Comparison of ENCODE assay signal across 10 mouse cellular contexts in the genomic region with DNA sequence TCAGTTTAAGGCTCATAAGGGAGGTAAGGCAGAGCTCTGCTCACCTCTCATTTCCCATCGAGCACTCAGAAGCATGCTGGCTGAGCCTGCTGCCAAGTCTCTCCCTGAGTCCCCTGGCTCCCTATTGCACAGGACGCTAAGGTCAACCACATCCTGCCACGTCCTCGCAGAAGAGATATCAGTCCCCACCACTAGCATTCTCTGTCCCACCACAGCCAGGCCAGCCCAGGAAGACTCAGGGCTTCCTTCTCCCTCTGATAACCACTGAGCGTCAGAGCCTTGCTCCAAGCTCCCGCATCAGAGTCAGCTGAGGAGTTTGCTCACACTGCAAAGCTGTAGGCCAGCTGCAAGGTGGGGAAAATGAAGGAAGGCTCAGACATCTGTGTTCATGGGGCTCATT.
DNase-seq lines count a peak whose midpoint lies in the region; ATAC-seq lines count a peak whose summit lies in the region.
"Had no signal": no experiment of that assay in that cellular context is flagged by ENCODE, and none has a peak within 500 bp of the region (broad histone marks: within the 10 kb centered on the region; RNA-seq: fewer than 3 reads in every experiment).

No protein-coding gene starts in this region.

- intact Hi-C loops in left cerebral cortex, postnatal 25 days (cut with DNase I), result no loop called here

- DNase-seq in spleen, postnatal 36 days (ENCODE audit: low spot score in 2 of 2), result peak; percentile 56 to 57
- DNase-seq in spleen, postnatal 14 days (ENCODE audit: low spot score in 2 of 2), result no peak
- DNase-seq in right cerebral cortex, postnatal 10 days (ENCODE audit: low spot score in 2 of 2), result no peak
- DNase-seq in left cerebral cortex, postnatal 25 days (ENCODE audit: low spot score in 2 of 2), result no peak
- DNase-seq in layer of hippocampus, adult 18-20 months (ENCODE audit: low spot score in 2 of 2), result no peak
- DNase-seq: lung, embryonic 14.5 days had no signal

- peak; percentile 94 for ATAC-seq in common myeloid progenitor, adult 5-6 weeks (replicated peaks; ENCODE audit: low read depth, poor library complexity, severe bottlenecking)
- ATAC-seq in megakaryocyte, adult 5-6 weeks (ENCODE audit: poor library complexity, severe bottlenecking), result peak; percentile 78
- ATAC-seq: midbrain, embryonic 15.5 days; Patski had no signal

Comparison
In these comparisons a context has a peak if more than half of its experiments do, and no peak if none do; other contexts are left out.
1. DNase-seq: peak in spleen, postnatal 36 days (2 of 2); none in spleen, postnatal 14 days (0 of 2), right cerebral cortex, postnatal 10 days (0 of 2), left cerebral cortex, postnatal 25 days (0 of 2) and layer of hippocampus, adult 18-20 months (0 of 2).